Mouse (Mus musculus) heart, embryonic 11.5 days (tissue): Measurements from ENCODE around the gene Lap3. TPM values are rescaled to one million over a fixed set of nuclear protein-coding genes. Genes with fewer than 3 reads are reported as not detected.

Experiments
- ATAC-seq: fragments of 200-750 bp; cut with Nextera tagmentation; replicated peaks from 2 replicates; pipeline ENCODE4 v1.8.0; 2017; ENCODE audit warnings: moderate library complexity; ENCODE audit not compliant: insufficient number of reproducible peaks, low FRiP score, low TSS enrichment
- H3K27ac ChIP-seq: fragments of 300-500 bp; sonication (generic); 2 replicates; pipeline ENCODE4 v1.5.1; 2014; ENCODE audit warnings: mild to moderate bottlenecking, low read depth, low read length
- H3K27me3 ChIP-seq: fragments of 300-500 bp; sonication (generic); 2 replicates; pipeline ENCODE4 v1.6.1; 2014; ENCODE audit warnings: mild to moderate bottlenecking, low read length, mixed read lengths; ENCODE audit not compliant: control insufficient read depth, insufficient read depth
- H3K36me3 ChIP-seq: fragments of 300-500 bp; sonication (generic); 2 replicates; pipeline ENCODE4 v1.6.1; 2014; ENCODE audit warnings: mild to moderate bottlenecking, low read length, moderate library complexity, mixed read lengths; ENCODE audit not compliant: control insufficient read depth, insufficient read depth
- H3K4me1 ChIP-seq: fragments of 300-500 bp; sonication (generic); 2 replicates; pipeline ENCODE4 v1.6.1; 2014; ENCODE audit warnings: low read length; ENCODE audit not compliant: control insufficient read depth, insufficient read depth
- H3K4me2 ChIP-seq: fragments of 300-500 bp; sonication (generic); 2 replicates; pipeline ENCODE4 v1.6.1; 2014; ENCODE audit warnings: mild to moderate bottlenecking, moderate library complexity
- H3K4me3 ChIP-seq: fragments of 300-500 bp; sonication (generic); 2 replicates; pipeline ENCODE4 v1.5.1; 2014; ENCODE audit warnings: low read depth, low read length
- H3K9ac ChIP-seq: fragments of 300-500 bp; sonication (generic); 2 replicates; pipeline ENCODE4 v1.6.1; 2014; ENCODE audit warnings: mild to moderate bottlenecking, low read depth, low read length, moderate library complexity
- H3K9me3 ChIP-seq: fragments of 300-500 bp; sonication (generic); replicated peaks from 2 replicates; pipeline ENCODE4 v1.6.1; 2016; ENCODE audit warnings: low read length; ENCODE audit not compliant: control insufficient read depth
- WGBS: fragments of 180-500 bp; shearing (Covaris S2); extraction: QIAGEN DNeasy Blood & Tissue Kit; methylation state at CpG from one replicate; pipeline ENCODE4 v1.1.7; 2014; ENCODE audit not compliant: insufficient replicate concordance; 5-methylcytosine and 5-hydroxymethylcytosine counted together
- polyA plus RNA-seq: library from polyadenylated mRNA; unstranded; fragments of >200 nt; fragmentation: Nextera tagmentation; extraction: Ambion mirVana; gene quantifications from 2 replicates; pipeline ENCODE4 v1.2.1, GENCODE M21; 2014

Gene Lap3
- polyA plus RNA-seq, 1 experiment from 2014 or later = 83.1 TPM

DNA sequence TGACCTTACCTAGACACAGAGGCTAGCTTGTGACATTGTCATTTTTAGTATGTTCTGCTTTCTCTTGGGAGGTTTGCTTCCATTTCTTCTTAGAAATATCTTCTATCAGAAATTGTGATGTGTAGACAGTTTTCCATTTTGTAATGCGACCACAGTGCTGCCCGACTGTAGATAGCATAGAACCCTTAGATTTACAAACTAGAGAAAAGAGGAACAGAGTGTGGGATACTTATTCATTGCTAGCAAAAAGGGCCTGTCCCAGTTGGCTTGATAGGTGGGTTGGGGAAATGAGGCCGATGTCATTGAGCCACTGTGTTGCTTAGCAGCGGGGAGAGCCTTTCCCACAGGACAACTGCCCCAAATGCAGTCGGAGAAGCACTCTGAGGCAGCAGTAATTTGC is 4.4 kb downstream of the Lap3 start:
- H3K9me3 ChIP-seq = no peaks in the 10 kb centered on the region
- 92% methylated on average over 5 of the region's 5 CpGs for WGBS
- H3K4me1 ChIP-seq = peaks cover 10% of the 10 kb centered on the region
- no peak for ATAC-seq
- no peak overlapping the region for H3K9ac ChIP-seq
- peaks cover 14% of the 10 kb centered on the region for H3K36me3 ChIP-seq
- no peak overlapping the region for H3K27ac ChIP-seq
- no peak overlapping the region for H3K4me3 ChIP-seq
- no peak overlapping the region for H3K4me2 ChIP-seq
- H3K27me3 ChIP-seq = no peaks in the 10 kb centered on the region; the same call in 1 of the 2 replicates

DNA sequence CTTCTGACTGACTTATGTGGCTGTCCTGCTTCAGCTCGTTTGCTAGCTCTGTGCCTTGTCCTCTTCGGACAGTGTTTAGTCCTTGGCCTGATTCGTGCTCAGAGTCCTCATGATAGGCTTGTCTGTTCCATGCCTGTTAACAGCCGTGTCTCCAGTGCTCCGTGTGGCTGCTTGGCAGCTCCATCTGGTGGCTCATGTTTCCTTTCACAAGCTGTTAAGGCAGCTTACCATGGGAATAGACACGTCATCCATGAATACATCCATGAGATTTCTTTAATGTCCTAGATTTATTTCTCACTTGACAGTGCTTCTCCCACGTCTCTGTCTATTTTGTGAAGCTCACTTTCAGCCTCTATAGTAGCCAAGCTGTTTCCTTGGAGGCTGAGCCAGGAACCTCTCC is 16.9 kb downstream of the Lap3 start:
- H3K36me3 ChIP-seq = peaks cover 25% of the 10 kb centered on the region
- ATAC-seq = no peak
- no peak overlapping the region for H3K4me2 ChIP-seq
- H3K4me1 ChIP-seq = no peaks in the 10 kb centered on the region
- H3K9ac ChIP-seq = no peak overlapping the region
- no peak overlapping the region for H3K27ac ChIP-seq
- H3K9me3 ChIP-seq = no peaks in the 10 kb centered on the region
- 85% methylated on average over 7 of the region's 7 CpGs for WGBS
- no peaks in the 10 kb centered on the region for H3K27me3 ChIP-seq
- H3K4me3 ChIP-seq = no peak overlapping the region

DNA sequence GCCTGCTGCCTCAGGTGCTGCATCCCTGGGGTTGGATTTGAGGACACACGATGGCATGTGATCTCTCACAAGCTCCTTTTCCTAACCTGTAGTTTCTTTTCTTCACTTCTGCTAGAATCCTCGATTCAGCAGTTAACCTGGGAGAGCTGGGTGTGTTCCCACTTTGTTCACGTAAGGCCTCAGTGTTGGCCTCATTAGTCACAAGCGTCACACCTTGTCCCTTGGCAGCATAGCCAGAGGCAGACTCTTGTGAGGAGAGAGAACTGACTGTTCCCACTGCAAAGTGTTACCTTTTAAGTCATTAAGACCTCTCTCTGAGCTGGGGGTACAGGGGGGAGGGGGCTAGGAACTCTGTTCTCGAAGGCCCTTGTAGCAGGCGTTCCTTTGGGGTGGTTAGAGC is 19.7 kb downstream of the Lap3 start:
- Histone ChIP-seq H3K4me3 (no peak overlapping the region), H3K9me3 (no peaks in the 10 kb centered on the region), H3K4me1 (no peaks in the 10 kb centered on the region), H3K4me2 (no peak overlapping the region), H3K9ac (no peak overlapping the region), H3K36me3 (peaks cover 10% of the 10 kb centered on the region), H3K27ac (no peak overlapping the region), H3K27me3 (no peaks in the 10 kb centered on the region)
- WGBS = 86% methylated on average over 6 of the region's 6 CpGs
- ATAC-seq = no peak

DNA sequence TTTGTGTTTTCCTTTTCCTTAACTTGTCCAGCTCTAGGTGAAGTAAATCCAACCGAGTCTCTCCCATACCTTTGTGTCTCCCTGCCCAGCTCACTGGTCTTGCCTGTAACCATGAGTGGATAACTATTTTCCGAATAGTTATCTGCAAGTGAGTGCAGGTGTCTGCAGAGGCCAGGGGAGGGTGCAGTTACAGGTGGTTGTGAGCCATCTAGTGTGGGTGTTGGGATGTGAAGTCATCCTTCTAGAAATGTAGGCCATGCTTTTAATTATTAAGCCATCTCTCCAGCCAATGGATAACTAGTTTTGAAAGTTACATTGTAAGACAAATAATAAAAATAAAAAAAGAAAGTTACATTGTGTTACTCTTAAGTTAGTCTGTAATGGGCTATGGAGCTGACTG is 20.3 kb downstream of the Lap3 start:
- 87% methylated on average over 2 of the region's 2 CpGs for WGBS
- Histone ChIP-seq H3K36me3 (peaks cover 10% of the 10 kb centered on the region), H3K27ac (no peak overlapping the region), H3K4me2 (no peak overlapping the region), H3K27me3 (no peaks in the 10 kb centered on the region), H3K9me3 (no peaks in the 10 kb centered on the region), H3K9ac (no peak overlapping the region), H3K4me1 (no peaks in the 10 kb centered on the region), H3K4me3 (no peak overlapping the region)
- no peak for ATAC-seq

DNA sequence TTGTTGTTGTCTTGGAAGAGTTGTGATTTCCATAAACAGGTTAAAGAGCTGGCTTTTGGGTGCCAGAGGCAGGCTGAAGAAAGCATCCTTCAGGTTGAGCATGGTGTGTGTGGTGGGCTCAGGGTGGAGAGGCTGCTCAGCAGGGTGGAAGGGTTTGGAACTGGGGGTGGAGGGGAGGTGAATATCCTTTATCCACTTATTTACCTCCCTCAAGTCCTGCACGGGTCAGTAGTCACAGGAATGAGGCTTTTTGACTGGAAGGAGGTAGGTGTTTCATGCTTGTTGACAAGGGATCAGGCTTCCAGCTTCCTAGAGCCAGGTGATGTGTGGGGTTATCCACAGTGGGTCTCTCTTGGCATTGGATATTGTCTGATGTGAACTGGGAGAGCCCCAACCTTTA is 21.4 kb downstream of the Lap3 start:
- ATAC-seq = no peak
- H3K4me2 ChIP-seq = no peak overlapping the region
- H3K9me3 ChIP-seq = no peaks in the 10 kb centered on the region
- no peak overlapping the region for H3K9ac ChIP-seq
- no peaks in the 10 kb centered on the region; the same call in 1 of the 2 replicates for H3K4me1 ChIP-seq
- H3K4me3 ChIP-seq = no peak overlapping the region
- peaks cover 7% of the 10 kb centered on the region for H3K36me3 ChIP-seq
- no peaks in the 10 kb centered on the region for H3K27me3 ChIP-seq
- 67% methylated on average over 1 of the region's 1 CpGs for WGBS
- H3K27ac ChIP-seq = no peak overlapping the region

DNA sequence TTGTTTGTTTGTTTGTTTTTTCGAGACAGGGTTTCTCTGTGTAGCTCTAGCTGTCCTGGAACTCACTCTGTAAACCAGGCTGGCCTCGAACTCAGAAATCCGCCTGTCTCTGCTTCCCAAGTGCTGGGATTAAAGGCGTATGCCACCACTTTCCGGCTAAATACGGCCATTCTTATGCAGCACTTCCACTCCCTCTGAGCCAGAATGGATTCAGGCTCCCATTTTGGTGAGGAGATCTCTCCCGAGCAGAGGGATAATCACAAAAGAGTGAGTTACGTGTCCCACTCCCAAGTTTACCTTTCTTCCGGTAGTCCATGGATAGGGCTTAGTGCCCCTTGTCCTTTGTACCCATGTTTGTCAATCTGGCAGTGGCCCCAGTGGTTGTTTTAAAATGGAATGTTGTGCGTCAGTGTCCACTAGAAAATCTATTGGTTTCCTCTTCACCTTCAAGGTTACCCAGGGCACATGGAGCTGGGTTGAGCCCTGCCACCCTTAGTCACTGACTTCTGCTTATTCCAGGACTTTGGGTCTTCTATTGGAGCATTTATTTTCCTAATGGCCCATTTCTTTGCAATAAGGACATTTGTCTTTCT is 22.1 kb downstream of the Lap3 start:
- Histone ChIP-seq H3K4me1 (no peaks in the 10 kb centered on the region; the same call in 1 of the 2 replicates), H3K4me2 (no peak overlapping the region), H3K9me3 (no peaks in the 10 kb centered on the region), H3K27ac (no peak overlapping the region), H3K36me3 (peaks cover 2% of the 10 kb centered on the region), H3K27me3 (no peaks in the 10 kb centered on the region), H3K4me3 (no peak overlapping the region), H3K9ac (no peak overlapping the region)
- no peak for ATAC-seq
- 86% methylated on average over 10 of the region's 10 CpGs for WGBS

DNA sequence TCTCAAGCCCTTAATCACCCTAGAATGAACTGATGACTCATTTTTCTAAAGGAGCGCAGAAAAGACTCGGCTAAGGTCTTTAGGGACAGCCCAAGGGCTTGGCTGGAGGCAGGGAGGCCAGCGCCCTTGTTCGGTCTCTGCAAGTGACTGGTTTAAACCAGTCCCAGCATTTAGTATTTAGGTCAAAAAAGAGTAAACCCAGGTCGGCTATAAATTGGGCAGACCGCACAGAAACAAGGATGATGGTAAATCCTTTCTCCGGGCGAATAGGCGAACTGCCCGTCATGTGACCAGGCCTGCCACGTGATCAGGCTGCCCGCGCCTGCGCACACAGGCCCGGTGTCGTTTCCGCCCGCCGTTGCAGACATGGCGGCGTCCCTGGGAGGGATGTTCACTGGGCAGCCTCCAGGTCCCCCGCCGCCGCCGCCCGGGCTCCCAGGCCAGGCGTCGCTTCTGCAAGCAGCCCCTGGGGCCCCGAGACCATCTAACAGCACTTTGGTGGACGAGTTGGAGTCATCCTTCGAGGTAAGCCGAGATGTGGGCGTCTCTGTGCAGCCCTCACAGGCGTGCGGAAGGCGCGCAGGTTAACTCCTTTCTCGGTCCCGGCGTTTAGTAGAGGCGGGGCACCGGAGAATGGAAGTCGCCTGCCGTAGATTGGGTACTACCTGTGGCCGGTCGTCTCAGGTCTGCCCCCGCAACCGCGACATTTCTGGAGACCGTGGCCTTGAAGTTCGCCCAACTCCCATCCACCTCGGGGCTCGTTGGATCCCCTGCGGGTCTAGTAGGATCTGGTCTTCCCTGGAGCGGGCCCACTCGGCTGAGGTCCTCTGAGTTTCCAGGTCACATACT is 27.0 kb downstream of the Lap3 start, which contains the start of gene Med28:
Gene Med28, plus strand, starts transcription at position 270 of the 849 bp plus-strand sequence.
- Histone ChIP-seq H3K9ac (peak within 1 kb of the TSS; percentile 95), H3K27ac (no peak within 1 kb of the TSS), H3K4me1 (peaks cover 9% of the 10 kb centered on the region), H3K9me3 (no peaks in the 10 kb centered on the region), H3K36me3 (peaks cover 4% of the 10 kb centered on the region), H3K4me2 (peak within 1 kb of the TSS; percentile 84), H3K27me3 (no peaks in the 10 kb centered on the region), H3K4me3 (peak within 1 kb of the TSS; percentile 96)
- ATAC-seq = peak; percentile 93
- WGBS = 2% methylated on average over 56 of the region's 56 CpGs

DNA sequence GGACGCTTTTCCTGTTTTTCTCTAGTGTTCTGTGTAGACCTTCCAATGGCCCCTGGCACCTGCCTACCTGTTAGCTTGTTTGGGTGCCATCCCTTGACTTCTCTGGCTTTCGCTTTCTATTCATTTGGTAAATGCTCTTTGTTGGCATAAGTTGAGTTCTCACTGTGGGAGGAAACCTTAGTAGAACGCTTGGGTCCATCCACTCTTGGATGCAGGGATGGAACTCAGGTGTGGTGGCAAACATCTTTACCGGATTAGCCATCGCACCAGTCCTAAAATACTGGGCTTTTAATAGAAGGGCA is 27.6 kb downstream of the Lap3 start:
- Histone ChIP-seq H3K9ac (peak overlapping the region; percentile 95), H3K36me3 (peaks cover 6% of the 10 kb centered on the region), H3K27ac (no peak overlapping the region), H3K4me1 (peaks cover 9% of the 10 kb centered on the region), H3K4me3 (peak overlapping the region; percentile 96), H3K4me2 (peak overlapping the region; percentile 84), H3K9me3 (no peaks in the 10 kb centered on the region), H3K27me3 (no peaks in the 10 kb centered on the region)
- 4% methylated on average over 5 of the region's 5 CpGs for WGBS
- ATAC-seq = no peak
